ENCODE assay signal across 15 mouse cellular contexts in genomic region chr19:38567331-38567730, GRCm38 (mm10).
A peak's percentile ranks its signal among the peaks of the same experiment; 100 is the strongest.
DNase-seq lines count a peak whose midpoint lies in the region; ATAC-seq and TF ChIP-seq lines count a peak whose summit lies in the region.
"Had no signal": no experiment of that assay in that cellular context is flagged by ENCODE, and none has a peak within 500 bp of the region (broad histone marks: within the 10 kb centered on the region; RNA-seq: fewer than 3 reads in every experiment).

No protein-coding gene starts in this region.

- H3K27me3 ChIP-seq in heart, embryonic 15.5 days = no peaks in the 10 kb centered on the region
- H3K27me3 ChIP-seq in neural tube, embryonic 13.5 days = no peaks in the 10 kb centered on the region
- no peaks in the 10 kb centered on the region for H3K27me3 ChIP-seq in midbrain, embryonic 13.5 days
- H3K27me3 ChIP-seq in kidney, adult 2 months (replicated peaks; ENCODE audit: control insufficient read depth, insufficient read depth, low read length) = no peaks in the 10 kb centered on the region
- H3K27me3 ChIP-seq: neural tube, embryonic 12.5 days had no signal

- no peak overlapping the region for H3K4me3 ChIP-seq in heart, embryonic 15.5 days
- no peak overlapping the region for H3K4me3 ChIP-seq in neural tube, embryonic 13.5 days
- H3K4me3 ChIP-seq in midbrain, embryonic 13.5 days (replicated peaks) = no peak overlapping the region
- H3K4me3 ChIP-seq in kidney, adult 2 months (ENCODE audit: insufficient read depth, low read depth, low read length) = no peak overlapping the region
- H3K4me3 ChIP-seq: erythroblast, embryonic 14.5 days; neural tube, embryonic 12.5 days had no signal

- H3K4me2 ChIP-seq in heart, embryonic 15.5 days = no peak overlapping the region; the same call in 1 of the 2 replicates
- no peak overlapping the region for H3K4me2 ChIP-seq in neural tube, embryonic 13.5 days
- H3K4me2 ChIP-seq in midbrain, embryonic 13.5 days (replicated peaks) = no peak overlapping the region

- TF ChIP-seq POLR2A in kidney, adult 2 months (IDR thresholded peaks at IDR 0.05; ENCODE audit: low read depth, low read length) = no peak

- H3K27ac ChIP-seq in heart, embryonic 15.5 days = 0 out of 2 replicates have a peak overlapping the region, but pooled peaks have one; percentile 14
- no peak overlapping the region for H3K27ac ChIP-seq in neural tube, embryonic 13.5 days (replicated peaks)
- no peak overlapping the region for H3K27ac ChIP-seq in midbrain, embryonic 13.5 days
- H3K27ac ChIP-seq in kidney, adult 2 months (ENCODE audit: insufficient read depth, low read depth, low read length) = no peak overlapping the region
- H3K27ac ChIP-seq: neural tube, embryonic 12.5 days; stomach, postnatal 0 days had no signal

- WGBS in heart, embryonic 15.5 days = 51% methylated on average over 5 of the region's 5 CpGs
- 68% methylated on average over 5 of the region's 5 CpGs for WGBS in neural tube, embryonic 13.5 days
- 62% methylated on average over 5 of the region's 5 CpGs for WGBS in midbrain, embryonic 13.5 days
- WGBS in kidney, adult 2 months = 59% methylated on average over 5 of the region's 5 CpGs

- no peaks in the 10 kb centered on the region for H3K9me3 ChIP-seq in heart, embryonic 15.5 days (replicated peaks)
- no peaks in the 10 kb centered on the region for H3K9me3 ChIP-seq in neural tube, embryonic 13.5 days
- H3K9me3 ChIP-seq in midbrain, embryonic 13.5 days = no peaks in the 10 kb centered on the region
- H3K9me3 ChIP-seq: neural tube, embryonic 12.5 days had no signal

- H3K9ac ChIP-seq in heart, embryonic 15.5 days = no peak overlapping the region
- no peak overlapping the region for H3K9ac ChIP-seq in neural tube, embryonic 13.5 days
- H3K9ac ChIP-seq in midbrain, embryonic 13.5 days (replicated peaks) = no peak overlapping the region
- H3K9ac ChIP-seq: neural tube, embryonic 12.5 days had no signal

- no peak for TF ChIP-seq CTCF in kidney, adult 2 months (conservative IDR thresholded peaks at IDR 0.05; ENCODE audit: insufficient read depth, insufficient read length, low read depth, low read length)

- no peaks in the 10 kb centered on the region for H3K36me3 ChIP-seq in heart, embryonic 15.5 days
- no peaks in the 10 kb centered on the region for H3K36me3 ChIP-seq in neural tube, embryonic 13.5 days
- H3K36me3 ChIP-seq in midbrain, embryonic 13.5 days = no peaks in the 10 kb centered on the region
- no peaks in the 10 kb centered on the region for H3K36me3 ChIP-seq in kidney, adult 2 months (ENCODE audit: control insufficient read depth, insufficient read depth, low read length)
- H3K36me3 ChIP-seq: neural tube, embryonic 12.5 days had no signal

- peaks cover 18% of the 10 kb centered on the region for H3K4me1 ChIP-seq in heart, embryonic 15.5 days (replicated peaks)
- peaks cover 23% of the 10 kb centered on the region for H3K4me1 ChIP-seq in neural tube, embryonic 13.5 days (replicated peaks)
- peaks cover 19% of the 10 kb centered on the region for H3K4me1 ChIP-seq in midbrain, embryonic 13.5 days (replicated peaks)
- no peaks in the 10 kb centered on the region for H3K4me1 ChIP-seq in kidney, adult 2 months (ENCODE audit: control insufficient read depth, insufficient read depth, low read length)

- no peak for DNase-seq in heart, adult 9 months (ENCODE audit: low spot score in 2 of 2)
- no peak for DNase-seq in neural tube, embryonic 10.5 days (ENCODE audit: extremely low spot score, low spot score)
- no peak for DNase-seq in thymus, postnatal 10 days (ENCODE audit: low spot score in 2 of 2)
- DNase-seq in kidney, adult 2 months = no peak
- DNase-seq: cerebellum, adult 2 months; heart, adult 11 months; left cerebral cortex, postnatal 4 days; lung, adult 18-20 months; thymus, postnatal 14 days had no signal

- no peak for ATAC-seq in heart, embryonic 15.5 days (replicated peaks; ENCODE audit: insufficient number of reproducible peaks, insufficient read depth, low FRiP score, low read depth)
- ATAC-seq in neural tube, embryonic 13.5 days (ENCODE audit: low read depth) = peak; percentile 19; the same call in 1 of the 2 replicates
- 0 out of 2 replicates have a peak, but pooled peaks have one; percentile 43 for ATAC-seq in midbrain, embryonic 13.5 days
